Mouse (Mus musculus) liver (tissue): ENCODE data around the gene Prdx2.

ENCODE experiments used
- DNase-seq: peaks from one replicate; pipeline ENCODE4 v3.0.0-alpha.2; 2020; ENCODE audit warnings: mixed read lengths

The Prdx2 gene

DNA sequence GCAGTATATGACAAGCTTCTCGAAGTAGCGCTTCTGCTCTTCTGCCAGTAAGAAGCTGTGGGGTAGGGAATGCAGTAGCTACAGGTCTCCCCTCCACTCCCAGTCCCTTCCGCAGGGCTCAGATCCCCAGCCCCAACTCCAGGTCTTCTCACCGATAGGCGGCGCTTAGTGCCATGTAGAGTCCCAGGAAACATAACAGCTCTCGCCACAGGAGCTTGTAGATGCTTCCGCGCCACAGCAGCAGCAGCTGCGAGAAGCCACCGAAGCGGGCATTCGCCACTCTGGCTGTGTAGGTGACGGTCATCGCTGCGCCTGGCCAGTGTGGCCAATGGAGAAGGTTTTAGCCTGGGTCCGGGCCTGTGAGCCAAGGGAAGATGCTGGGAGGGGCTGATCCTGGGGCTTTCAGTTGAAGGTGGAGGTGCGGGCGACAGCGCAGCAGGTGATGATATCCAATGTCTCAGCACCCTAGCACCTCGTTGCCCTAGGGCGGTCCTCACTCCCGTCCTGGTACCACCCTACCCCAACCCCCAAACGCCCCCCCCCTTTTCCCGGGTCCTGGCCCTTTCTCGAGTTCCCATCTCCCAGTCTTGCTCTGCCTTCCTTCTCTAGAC, 43.9 kb downstream of the Prdx2 start:
- peak; percentile 74 for DNase-seq

GRCm38 (mm10) chr8:85014431-85014830, 45.0 kb downstream of the Prdx2 start, which contains the start of gene Best2:
Best2 (minus strand) TSS chr8:85014531.
- no peak for DNase-seq

- DNase-seq = no peak
Observed at GRCm38 (mm10) chr8:85016724-85017123, 47.3 kb downstream of the Prdx2 start.

- DNase-seq = no peak
Observed at GRCm38 (mm10) chr8:85017209-85017608, 47.8 kb downstream of the Prdx2 start.

DNA sequence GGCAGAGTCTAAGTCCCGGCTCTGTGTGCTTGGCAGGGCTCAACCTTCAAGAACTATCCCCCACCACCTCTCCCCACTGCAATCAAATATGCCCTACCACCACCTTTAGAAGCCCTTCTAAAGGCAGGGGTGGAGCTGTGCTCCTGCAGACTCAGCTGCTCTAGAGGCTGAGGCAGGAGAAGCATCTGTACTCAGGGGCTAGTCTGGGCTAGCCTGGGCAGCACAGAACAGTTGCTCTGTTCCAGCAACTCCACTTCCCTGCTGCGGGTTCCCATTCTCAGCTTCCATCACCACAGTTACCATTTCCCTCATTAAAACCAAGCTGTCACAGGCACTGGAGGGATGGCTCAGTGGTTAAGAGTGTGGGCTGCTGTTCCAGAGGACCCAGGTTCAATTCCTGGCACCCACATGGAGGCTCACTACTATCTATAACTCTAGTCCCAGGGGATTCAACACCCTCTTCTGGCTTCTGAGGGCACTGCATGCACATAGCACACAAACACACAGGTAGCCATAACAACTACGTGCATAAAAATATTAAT, 52.2 kb downstream of the Prdx2 start:
- no peak for DNase-seq

- no peak for DNase-seq
Observed at GRCm38 (mm10) chr8:85023846-85024245, 54.5 kb downstream of the Prdx2 start.
